Mouse (Mus musculus) retina, postnatal 1 day (tissue): ENCODE measurements around the gene Ankrd13b.

Experiments used
- DNase-seq: peaks from one replicate; pipeline ENCODE4 v3.0.0-alpha.2; 2012

The Ankrd13b gene

DNA sequence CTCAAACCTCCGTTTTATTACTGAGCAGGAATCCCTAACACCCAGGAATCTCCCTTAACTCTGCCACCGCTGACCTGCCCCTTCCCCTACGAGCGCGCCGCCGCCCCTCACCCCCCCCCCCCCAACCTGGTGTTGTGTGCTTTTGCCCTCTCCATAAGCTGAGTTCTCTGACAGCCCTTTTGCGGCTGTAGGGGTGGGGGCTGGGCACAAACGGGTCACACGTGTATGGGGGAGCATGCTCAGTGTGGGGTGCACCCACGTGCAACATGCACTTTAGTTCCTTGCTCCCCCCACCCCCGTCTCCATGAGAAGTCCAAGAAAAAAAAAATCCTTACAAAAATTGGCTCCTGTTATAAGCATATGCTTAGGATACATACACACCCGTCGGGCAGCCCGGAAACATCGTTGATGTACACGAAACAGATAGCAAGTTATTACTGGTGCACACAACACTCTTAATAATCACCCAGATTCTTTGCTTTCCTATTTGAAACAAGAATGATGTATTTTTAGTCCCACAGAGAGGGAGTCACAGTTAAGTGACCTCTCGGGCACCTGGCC, 2.9 kb upstream of the Ankrd13b start:
- DNase-seq, result peak; percentile 33

DNA sequence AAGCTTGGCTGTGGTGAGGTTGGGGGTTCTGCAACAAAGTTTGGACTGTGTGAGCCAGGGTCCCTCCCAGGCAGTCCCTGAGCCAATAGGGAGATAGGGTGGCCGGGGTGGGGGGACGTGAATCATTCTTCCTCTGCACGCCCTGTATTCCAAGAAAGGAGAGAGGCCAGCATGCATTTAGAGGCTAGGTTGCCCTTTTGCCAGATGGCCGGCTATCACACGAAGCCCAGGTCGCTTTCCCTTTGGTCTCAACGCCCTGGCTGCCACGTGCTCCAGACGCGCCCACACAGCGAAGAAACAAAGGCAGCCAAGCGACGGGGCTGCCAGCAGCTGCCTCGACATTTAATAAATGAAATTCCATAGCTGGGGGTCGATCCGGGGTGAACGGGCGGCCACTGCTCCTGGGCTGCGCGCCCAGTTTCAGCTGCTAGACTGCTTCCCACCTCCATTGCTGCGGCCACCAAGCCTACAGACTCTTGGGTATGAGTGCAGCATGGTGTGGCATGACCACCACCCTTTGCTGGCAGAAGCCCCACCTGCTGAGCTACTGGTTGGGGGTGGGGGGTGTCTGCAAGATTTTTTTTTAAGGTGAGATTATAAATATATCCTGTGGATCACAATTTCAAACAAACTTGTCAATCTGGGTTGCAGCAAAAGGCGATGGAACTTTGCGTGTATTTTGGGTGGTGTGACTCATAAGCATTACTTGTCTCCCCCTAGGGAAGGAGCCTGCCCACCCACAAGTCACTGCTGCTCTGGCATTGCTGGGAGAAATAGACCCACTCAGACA, 2.2 kb upstream of the Ankrd13b start:
- DNase-seq, result peak; percentile 85

- DNase-seq, result peak; percentile 96
Measured at GRCm38 (mm10) chr11:77491123-77491501, 1.6 kb upstream of the Ankrd13b start.

GRCm38 (mm10) chr11:77490451-77490850, 973 bp upstream of the Ankrd13b start:
- DNase-seq, result no peak

DNA sequence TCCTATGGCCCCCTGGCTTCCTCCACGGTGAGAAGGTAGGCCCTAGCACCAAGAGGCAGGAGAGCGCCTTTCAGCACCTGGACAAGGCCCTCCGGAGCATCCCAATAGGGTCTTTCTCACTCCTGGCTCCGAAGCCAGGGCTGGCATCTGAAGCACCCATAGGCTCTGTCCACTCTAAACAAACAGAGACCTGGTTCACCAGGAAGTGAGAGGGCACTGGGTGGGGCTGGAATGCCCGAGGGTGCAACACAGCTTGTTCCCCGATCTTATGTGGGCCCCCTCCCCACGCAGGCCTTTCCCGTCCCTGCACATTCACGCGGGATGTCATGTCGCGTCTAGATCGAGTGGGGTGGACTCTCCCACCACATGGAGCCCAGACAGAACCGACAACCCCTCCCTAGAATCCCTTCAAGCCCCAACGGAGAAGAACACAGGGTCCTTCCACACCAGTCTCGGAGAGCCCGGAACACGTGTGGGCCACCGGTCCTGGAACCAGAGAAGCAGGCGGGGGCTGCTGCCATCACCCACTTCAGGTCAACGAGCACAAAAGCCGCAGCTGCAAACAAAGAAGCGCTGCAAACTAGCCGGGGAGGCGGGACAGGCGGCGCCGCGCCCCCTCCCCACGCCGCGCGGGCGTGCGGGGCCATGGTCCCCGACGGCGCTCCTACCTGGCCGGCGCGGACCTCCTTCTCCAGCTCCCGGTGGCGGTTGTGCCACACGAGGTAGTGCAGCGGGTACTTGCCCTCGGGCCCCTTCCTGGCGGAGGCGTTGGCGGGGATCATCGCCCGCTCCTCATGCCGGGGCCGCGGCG, 502 bp downstream of the Ankrd13b start:
- peak; percentile 60 for DNase-seq

DNA sequence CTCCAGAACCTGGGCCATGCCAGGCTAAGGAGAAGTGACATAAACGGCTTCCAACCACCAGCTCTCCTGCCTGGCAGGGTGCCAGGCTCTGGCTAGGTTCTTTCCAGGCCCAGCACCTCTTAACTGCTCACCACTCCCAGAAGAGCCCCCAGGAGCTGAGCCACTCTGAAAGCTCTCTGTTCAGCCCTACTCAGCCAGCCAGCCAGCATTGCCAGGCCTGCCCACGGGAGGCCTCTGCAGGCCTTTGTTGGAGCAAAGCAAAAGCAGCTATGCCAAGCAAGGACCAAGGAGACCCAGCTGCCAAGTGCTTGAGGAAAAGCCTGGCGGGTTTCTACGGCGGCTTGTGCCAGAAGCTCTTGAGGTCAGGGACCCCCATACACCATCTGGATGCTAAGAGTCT, 2.7 kb downstream of the Ankrd13b start:
- DNase-seq, result peak; percentile 49

- no peak for DNase-seq
Measured at GRCm38 (mm10) chr11:77485229-77485628, 4.2 kb downstream of the Ankrd13b start.

DNA sequence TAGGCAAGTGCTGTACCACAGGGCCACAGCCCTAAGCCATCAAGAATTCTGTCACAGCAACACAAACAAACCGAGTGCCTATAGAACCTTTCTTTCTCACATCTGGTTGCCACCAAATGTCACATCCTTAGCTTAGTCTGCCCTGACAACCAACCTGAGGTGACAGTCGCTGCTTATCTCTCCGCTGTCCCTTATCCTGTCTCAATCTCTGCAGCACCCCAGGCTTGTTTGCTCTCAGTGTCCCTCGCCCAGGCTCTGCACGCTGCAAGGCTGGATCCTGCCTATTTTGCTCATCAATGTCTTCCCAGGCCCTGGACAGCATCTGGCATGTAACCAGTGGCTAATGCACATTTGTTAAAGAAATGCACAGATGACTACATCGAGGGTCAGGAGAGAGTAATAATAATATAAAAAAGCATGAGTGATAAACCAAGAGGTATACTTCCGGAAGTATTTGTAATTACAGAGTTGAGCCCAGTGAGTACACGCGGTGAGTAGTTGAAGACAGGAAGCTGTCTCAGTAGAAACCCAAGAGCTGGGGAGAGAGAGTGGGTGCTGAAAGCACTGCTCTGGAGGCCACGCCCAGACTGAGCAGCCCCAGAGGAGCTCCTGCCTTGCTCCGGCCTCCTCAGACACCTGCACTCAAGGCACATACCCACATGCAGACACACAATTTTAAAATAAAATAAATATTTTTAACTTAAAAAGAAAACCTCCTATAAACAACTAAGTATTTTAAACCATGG, 5.8 kb downstream of the Ankrd13b start:
- DNase-seq, result no peak

GRCm38 (mm10) chr11:77483043-77483442, 6.4 kb downstream of the Ankrd13b start:
- no peak for DNase-seq

DNA sequence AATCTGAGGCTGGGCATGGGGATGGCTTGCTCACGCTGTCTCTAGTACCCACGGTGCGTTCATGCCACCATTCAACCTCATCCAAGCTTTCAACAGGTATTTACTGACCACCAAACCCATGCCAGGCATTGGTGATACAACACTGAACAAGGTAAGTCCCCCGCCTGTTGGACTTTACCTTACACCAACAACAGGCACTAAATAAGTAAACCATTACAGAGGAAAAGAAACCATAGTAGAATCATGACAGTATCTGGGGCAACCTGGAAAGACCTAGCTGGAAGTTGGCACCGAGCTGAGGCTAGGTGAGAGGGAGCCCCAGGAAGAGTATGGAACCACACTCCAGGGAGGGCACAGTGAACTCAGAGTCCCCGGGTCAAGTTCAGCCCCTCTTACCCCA, 12.6 kb downstream of the Ankrd13b start:
- no peak for DNase-seq

DNA sequence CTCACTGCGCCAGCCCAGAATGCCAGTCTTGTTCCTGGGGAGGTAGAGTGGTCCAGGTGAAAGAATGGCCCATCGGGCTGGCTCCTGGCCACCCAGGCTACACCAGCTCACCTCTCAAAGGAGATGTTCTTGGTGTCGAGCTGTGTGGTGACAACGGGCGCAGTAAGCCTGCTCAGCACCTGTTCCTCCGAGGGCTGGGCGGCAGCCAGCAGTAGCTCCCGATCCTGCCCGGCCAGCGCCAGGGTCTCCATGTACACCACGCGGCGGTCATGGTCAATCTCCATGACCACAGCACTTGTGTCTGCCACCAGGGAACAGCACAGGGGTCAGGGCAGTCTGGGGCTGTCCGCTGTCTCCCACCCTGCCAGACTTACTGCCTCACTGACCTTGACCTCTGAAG, 13.3 kb downstream of the Ankrd13b start:
- DNase-seq, result no peak

DNA sequence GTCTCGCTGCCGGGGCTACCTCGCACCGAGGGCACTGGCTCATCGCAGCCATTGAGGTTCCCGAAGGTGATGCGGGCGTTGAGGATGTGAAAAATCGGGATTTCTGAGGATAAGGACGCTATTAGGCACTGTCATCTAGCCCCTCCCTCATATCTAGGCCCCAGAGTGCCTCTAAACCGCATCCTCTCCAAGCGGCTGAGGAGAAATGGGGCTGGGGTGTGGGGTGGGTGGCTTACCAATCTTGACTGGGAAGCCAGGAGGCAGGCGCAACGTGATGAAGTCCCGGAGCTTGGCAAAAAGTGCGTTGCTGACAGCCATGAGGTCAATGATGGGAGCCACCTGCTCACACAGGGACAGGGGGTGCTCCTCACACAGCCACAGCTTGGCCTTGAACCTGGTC, 16.7 kb downstream of the Ankrd13b start:
- DNase-seq, result no peak

GRCm38 (mm10) chr11:77471407-77471806, 18.1 kb downstream of the Ankrd13b start:
- DNase-seq, result no peak

- no peak for DNase-seq
Measured at GRCm38 (mm10) chr11:77468397-77468796, 21.1 kb downstream of the Ankrd13b start.

- peak; percentile 79 for DNase-seq
Measured at GRCm38 (mm10) chr11:77467784-77468183, 21.7 kb downstream of the Ankrd13b start.

- DNase-seq, result peak; percentile 60
Measured at GRCm38 (mm10) chr11:77467157-77467556, 22.3 kb downstream of the Ankrd13b start.

- no peak for DNase-seq
Measured at GRCm38 (mm10) chr11:77466544-77466943, 22.9 kb downstream of the Ankrd13b start.

- no peak for DNase-seq
Measured at GRCm38 (mm10) chr11:77465111-77465510, 24.4 kb downstream of the Ankrd13b start.

DNA sequence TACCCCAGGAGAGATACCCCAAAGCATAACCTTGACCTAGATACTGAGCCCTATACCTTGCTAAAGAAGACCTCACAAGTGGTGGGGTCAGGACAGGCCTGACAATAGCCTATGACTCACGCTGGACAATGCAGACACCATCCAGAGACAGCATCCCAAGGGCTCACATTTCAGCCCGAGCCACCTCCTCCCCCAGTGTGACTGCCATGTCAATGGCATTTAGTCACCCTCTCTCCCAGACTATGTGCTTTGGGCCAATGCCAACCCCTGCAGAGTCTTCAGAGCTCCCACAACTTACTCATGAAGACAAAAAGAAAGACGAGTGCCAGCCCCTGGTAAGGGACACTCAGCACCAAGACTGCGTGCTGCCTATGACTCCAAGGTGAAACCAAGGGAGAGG, 24.8 kb downstream of the Ankrd13b start:
- DNase-seq, result no peak

GRCm38 (mm10) chr11:77463786-77464185, 25.7 kb downstream of the Ankrd13b start:
- DNase-seq, result no peak

GRCm38 (mm10) chr11:77463101-77463445, 26.4 kb downstream of the Ankrd13b start:
- DNase-seq, result no peak

DNA sequence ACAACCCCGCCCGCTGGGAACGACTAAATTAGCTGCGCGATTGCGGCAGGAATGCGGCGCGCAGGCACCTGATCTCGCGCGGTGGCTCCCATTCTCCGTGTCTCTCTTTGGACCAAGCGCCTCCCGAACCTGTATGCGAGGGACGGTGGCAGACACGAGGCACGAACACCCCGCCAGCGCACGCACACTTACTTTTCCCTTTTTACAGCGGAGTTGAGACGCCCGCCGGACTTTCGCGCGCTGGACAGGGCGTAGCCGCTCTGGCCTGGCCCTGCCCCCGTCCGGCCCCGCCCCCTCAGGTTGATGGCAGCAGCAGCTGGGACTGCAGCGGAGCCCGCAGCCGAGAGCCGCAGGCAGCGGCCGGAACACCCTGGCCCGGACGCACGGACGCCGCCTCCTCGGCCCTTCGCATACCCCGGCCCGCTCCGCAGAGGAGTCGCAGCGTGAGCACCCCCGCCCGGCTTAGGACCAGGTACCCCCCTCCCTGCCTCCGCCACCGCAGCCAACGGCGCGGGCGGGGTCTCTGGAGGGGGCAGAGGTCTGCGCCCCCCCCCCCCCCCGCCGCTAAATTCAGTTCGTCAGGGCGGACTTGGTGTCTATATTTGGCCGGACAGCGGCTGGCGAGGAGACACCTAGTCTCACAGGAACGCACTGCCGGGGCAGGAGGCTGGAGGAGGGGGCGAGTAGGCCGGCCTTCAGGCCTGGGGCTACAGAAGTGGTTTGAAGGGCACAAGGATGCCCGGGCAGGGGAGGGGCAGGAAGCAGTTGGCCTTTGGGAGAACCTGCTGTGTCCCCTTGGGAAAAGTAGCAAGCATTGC, 27.0 kb downstream of the Ankrd13b start, which contains the start of gene Coro6:
Gene Coro6, plus strand, starts transcription at position 129 of the 818 bp plus-strand sequence.
- peak; percentile 74 for DNase-seq
